Mouse (Mus musculus): Measurements from ENCODE around the gene Sytl2.

- TF ChIP-seq CTCF (IDR thresholded peaks at IDR 0.05; ENCODE audit: borderline replicate concordance, extremely low read depth, insufficient read depth, insufficient read length), result no peak
- TF ChIP-seq POLR2A (IDR thresholded peaks at IDR 0.05; ENCODE audit: borderline replicate concordance, extremely low read depth, insufficient read depth, insufficient read length, poor library complexity, severe bottlenecking), result no peak
These were observed 138.0 kb downstream of the Sytl2 start for GRCm38 (mm10) chr7:90440044-90440443.
